ENCODE assay signal across 9 mouse cellular contexts in genomic region chr9:79885244-79886210, GRCm38 (mm10).
A peak's percentile ranks its signal among the peaks of the same experiment; 100 is the strongest.
DNase-seq lines count a peak whose midpoint lies in the region; ATAC-seq and TF ChIP-seq lines count a peak whose summit lies in the region.
"Had no signal": no experiment of that assay in that cellular context is flagged by ENCODE, and none has a peak within 500 bp of the region (broad histone marks: within the 10 kb centered on the region; RNA-seq: fewer than 3 reads in every experiment).

No protein-coding gene starts in this region.

- H3K4me1 ChIP-seq in forebrain, embryonic 11.5 days (replicated peaks; ENCODE audit: control insufficient read depth, insufficient read depth, low read length), result no peaks in the 10 kb centered on the region; the same call in 1 of the 2 replicates
- peaks cover 22% of the 10 kb centered on the region for H3K4me1 ChIP-seq in forebrain, embryonic 10.5 days
- 0 out of 2 replicates have a peak, but pooled peaks cover 3% of the 10 kb centered on the region for H3K4me1 ChIP-seq in forebrain, embryonic 15.5 days
- H3K4me1 ChIP-seq in lung, embryonic 14.5 days (ENCODE audit: insufficient read depth), result 0 out of 2 replicates have a peak, but pooled peaks cover 3% of the 10 kb centered on the region

- H3K36me3 ChIP-seq in forebrain, embryonic 11.5 days (ENCODE audit: control insufficient read depth, insufficient read depth, low read length), result no peaks in the 10 kb centered on the region
- no peaks in the 10 kb centered on the region for H3K36me3 ChIP-seq in forebrain, embryonic 10.5 days (replicated peaks)
- no peaks in the 10 kb centered on the region for H3K36me3 ChIP-seq in forebrain, embryonic 15.5 days
- H3K36me3 ChIP-seq in lung, embryonic 14.5 days (ENCODE audit: insufficient read depth), result no peaks in the 10 kb centered on the region
- H3K36me3 ChIP-seq: hindbrain, embryonic 15.5 days had no signal

- peak; percentile 58 for ATAC-seq in forebrain, embryonic 11.5 days (replicated peaks; ENCODE audit: low FRiP score)
- peak; percentile 63 for ATAC-seq in forebrain, embryonic 15.5 days (replicated peaks)
- peak; percentile 39; the same call in 1 of the 2 replicates for ATAC-seq in lung, embryonic 14.5 days (ENCODE audit: insufficient read depth)

- TF ChIP-seq CTCF in lung, embryonic 14.5 days (IDR thresholded peaks at IDR 0.05; ENCODE audit: low read depth), result peak; percentile 46

- H3K9me3 ChIP-seq in forebrain, embryonic 11.5 days (ENCODE audit: control insufficient read depth, low read length), result no peaks in the 10 kb centered on the region
- H3K9me3 ChIP-seq in forebrain, embryonic 10.5 days, result no peaks in the 10 kb centered on the region
- no peaks in the 10 kb centered on the region for H3K9me3 ChIP-seq in forebrain, embryonic 15.5 days
- H3K9me3 ChIP-seq in lung, embryonic 14.5 days (ENCODE audit: low read depth, low read length), result no peaks in the 10 kb centered on the region
- H3K9me3 ChIP-seq: hindbrain, embryonic 15.5 days had no signal

- H3K4me2 ChIP-seq in forebrain, embryonic 11.5 days (ENCODE audit: low read depth, low read length, severe bottlenecking), result no peak overlapping the region
- no peak overlapping the region for H3K4me2 ChIP-seq in forebrain, embryonic 15.5 days (replicated peaks)
- no peak overlapping the region; the same call in 1 of the 2 replicates for H3K4me2 ChIP-seq in lung, embryonic 14.5 days
- H3K4me2 ChIP-seq: hindbrain, embryonic 15.5 days had no signal

- no peaks in the 10 kb centered on the region for H3K27me3 ChIP-seq in forebrain, embryonic 11.5 days (ENCODE audit: control insufficient read depth, insufficient read depth, low read length)
- no peaks in the 10 kb centered on the region for H3K27me3 ChIP-seq in forebrain, embryonic 10.5 days (ENCODE audit: poor library complexity, severe bottlenecking)
- no peaks in the 10 kb centered on the region for H3K27me3 ChIP-seq in forebrain, embryonic 15.5 days
- no peaks in the 10 kb centered on the region for H3K27me3 ChIP-seq in lung, embryonic 14.5 days (ENCODE audit: insufficient read depth, low read length)
- H3K27me3 ChIP-seq: hindbrain, embryonic 15.5 days had no signal

- no peak for DNase-seq in forebrain, embryonic 11.5 days (ENCODE audit: low spot score)
- no peak for DNase-seq in forebrain, embryonic 10.5 days (ENCODE audit: extremely low spot score, low spot score)
- peak; percentile 2 to 12 for DNase-seq in B cell, adult 2 months
- peak; percentile 66 for DNase-seq in lung, embryonic 14.5 days
- DNase-seq in testis, postnatal 14 days (ENCODE audit: low spot score), result no peak
- no peak for DNase-seq in left cerebral cortex, adult 18-20 months (ENCODE audit: low spot score in 2 of 2)
- no peak for DNase-seq in ovary, postnatal 10 days (ENCODE audit: low spot score)

- H3K9ac ChIP-seq in forebrain, embryonic 11.5 days (ENCODE audit: low read length), result no peak overlapping the region
- H3K9ac ChIP-seq in forebrain, embryonic 15.5 days (replicated peaks), result no peak overlapping the region
- no peak overlapping the region for H3K9ac ChIP-seq in lung, embryonic 14.5 days
- H3K9ac ChIP-seq: hindbrain, embryonic 15.5 days had no signal

- 82% methylated on average over 11 of the region's 11 CpGs for WGBS in forebrain, embryonic 11.5 days
- WGBS in forebrain, embryonic 10.5 days, result 84% methylated on average over 11 of the region's 11 CpGs
- WGBS in forebrain, embryonic 15.5 days, result 63% methylated on average over 11 of the region's 11 CpGs
- WGBS in lung, embryonic 14.5 days, result 52% methylated on average over 11 of the region's 11 CpGs

- no peak overlapping the region for H3K27ac ChIP-seq in forebrain, embryonic 11.5 days (ENCODE audit: low read depth, low read length)
- H3K27ac ChIP-seq in forebrain, embryonic 10.5 days, result no peak overlapping the region
- peak overlapping the region; percentile 36; the same call in 1 of the 2 replicates for H3K27ac ChIP-seq in forebrain, embryonic 15.5 days (replicated peaks)
- H3K27ac ChIP-seq in lung, embryonic 14.5 days (ENCODE audit: low read depth), result peak overlapping the region; percentile 39
- H3K27ac ChIP-seq: hindbrain, embryonic 15.5 days had no signal

- H3K4me3 ChIP-seq in forebrain, embryonic 11.5 days (ENCODE audit: low read depth, low read length), result no peak overlapping the region
- no peak overlapping the region for H3K4me3 ChIP-seq in forebrain, embryonic 10.5 days
- H3K4me3 ChIP-seq in forebrain, embryonic 15.5 days, result no peak overlapping the region
- H3K4me3 ChIP-seq in lung, embryonic 14.5 days (ENCODE audit: low read depth, low read length), result no peak overlapping the region
- H3K4me3 ChIP-seq: hindbrain, embryonic 15.5 days had no signal

Comparison
In these comparisons a context has a peak if more than half of its experiments do, and no peak if none do; other contexts are left out.
1. H3K27ac ChIP-seq: peak in forebrain, embryonic 15.5 days (single experiment) and lung, embryonic 14.5 days (single experiment); none in forebrain, embryonic 11.5 days (single experiment) and forebrain, embryonic 10.5 days (single experiment).
2. DNase-seq: peak in B cell, adult 2 months (2 of 2) and lung, embryonic 14.5 days (single experiment); none in forebrain, embryonic 11.5 days (single experiment), forebrain, embryonic 10.5 days (single experiment), testis, postnatal 14 days (single experiment), left cerebral cortex, adult 18-20 months (0 of 2) and ovary, postnatal 10 days (single experiment).
3. Peak in every context shown above with its lines, with median percentiles within 50 percentile points of each other: ATAC-seq.